Mouse (Mus musculus): Measurements from ENCODE around the gene Gpr135.

Gpr135 gene

DNA sequence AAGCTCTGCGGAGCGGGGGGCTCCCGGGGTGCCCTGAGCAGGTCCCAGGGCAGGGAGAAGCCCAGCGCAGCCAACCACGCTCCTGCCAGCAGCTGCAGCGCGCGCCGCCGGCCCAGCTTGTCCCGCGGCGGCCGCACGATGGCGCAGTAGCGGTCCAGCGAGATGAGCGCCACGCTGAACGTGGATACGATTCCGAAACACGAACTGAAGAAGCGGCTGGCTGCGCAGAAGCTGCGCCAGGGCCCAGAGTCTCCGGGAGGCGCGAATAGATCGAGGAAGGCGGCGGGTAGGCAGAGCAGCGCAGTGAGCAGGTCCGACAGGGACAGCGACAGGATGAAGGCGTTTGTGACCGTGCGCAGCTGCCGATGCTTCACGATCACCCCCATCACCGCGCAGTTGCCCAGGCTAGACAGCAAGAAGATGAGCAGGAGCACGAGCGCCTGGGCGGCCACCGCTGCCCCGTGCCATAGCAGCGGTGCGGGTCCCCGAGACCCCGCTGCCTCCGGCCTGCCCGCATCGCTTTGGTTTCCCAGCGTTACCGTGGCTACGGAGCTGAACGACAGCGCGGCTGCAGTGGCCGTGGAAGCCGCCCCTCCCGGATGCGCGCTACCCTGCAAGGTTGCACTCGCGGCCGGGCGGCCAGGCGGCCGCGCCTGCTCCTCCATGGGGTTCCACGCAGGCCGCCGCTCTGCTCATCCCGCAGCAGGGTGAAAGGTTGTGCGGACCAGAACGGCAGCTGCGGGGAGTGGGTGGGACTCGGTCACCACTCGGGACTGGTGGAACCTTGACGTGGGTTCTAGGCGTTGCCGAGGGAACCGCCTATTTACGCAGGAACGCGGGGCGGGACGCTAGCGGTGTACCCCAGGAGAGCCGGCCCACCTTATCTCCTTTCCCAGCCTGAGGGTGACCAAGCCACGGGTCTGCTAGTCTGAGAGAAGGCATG is at the start of gene Gpr135:
Gene Gpr135 (minus strand): TSS at position 799 of the 943 bp plus-strand sequence.
- DNase-seq = peak; percentile 85

DNA sequence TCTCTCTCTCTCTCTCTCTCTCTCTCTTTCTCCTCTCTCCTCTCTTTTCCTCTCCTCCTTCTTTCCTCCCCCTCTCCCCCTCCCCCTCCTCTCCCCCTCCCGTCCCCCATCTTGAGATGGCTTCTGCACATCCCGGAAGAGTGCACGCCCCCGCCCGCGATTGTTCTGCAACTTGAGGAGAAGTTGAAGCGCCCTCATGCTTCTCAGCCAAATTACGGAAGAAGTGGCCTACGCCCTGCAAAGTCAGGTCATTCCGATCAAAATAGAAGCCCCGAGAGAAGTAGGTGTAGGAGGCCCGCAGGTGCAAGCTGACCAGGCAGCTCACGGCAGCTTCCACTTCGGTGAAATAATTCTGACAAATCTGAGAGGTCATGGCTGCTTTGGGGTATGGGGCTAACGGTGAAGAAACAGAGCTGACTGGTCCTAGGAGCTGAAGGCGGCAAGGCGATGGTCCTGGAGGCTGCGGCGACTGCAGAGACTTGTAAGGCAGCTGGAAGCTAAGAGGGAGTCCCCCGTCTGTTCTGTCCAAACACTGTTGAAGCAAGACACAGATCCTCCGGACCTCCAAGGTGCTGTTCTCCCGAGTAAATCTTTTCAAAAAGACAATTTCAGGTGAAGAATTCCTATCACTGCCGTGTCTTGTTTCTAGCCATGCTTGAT is 44.9 kb upstream of the Gpr135 start:
- DNase-seq = no peak

DNA sequence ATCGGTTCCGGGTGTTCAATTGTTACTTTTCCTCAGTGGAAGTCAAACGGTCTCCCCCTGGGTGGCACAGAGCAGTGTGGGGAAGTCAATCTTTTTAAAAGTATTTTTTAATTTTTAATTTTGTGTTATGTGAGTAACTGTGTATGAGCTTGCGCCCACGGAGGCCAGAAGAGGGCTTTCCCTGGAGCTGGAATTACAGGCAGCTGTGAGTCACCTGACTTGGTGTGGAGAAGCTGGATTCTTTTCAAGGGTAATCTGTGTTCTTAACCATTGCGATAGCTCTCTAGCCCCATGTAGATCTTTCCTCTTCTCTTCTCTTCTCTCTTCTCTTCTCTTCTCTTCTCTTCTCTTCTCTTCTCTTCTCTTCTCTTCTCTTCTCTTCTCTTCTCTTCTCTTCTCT is 44.2 kb upstream of the Gpr135 start:
- no peak for DNase-seq

- peak; percentile 65 for DNase-seq
These were observed 33.8 kb upstream of the Gpr135 start for GRCm38 (mm10) chr12:72104525-72105281.

GRCm38 (mm10) chr12:72104027-72104426 is 33.1 kb upstream of the Gpr135 start:
- no peak for DNase-seq

- DNase-seq = no peak
These were observed 31.9 kb upstream of the Gpr135 start for GRCm38 (mm10) chr12:72102776-72103175.

GRCm38 (mm10) chr12:72096966-72097365 is 26.0 kb upstream of the Gpr135 start:
- DNase-seq = no peak

DNA sequence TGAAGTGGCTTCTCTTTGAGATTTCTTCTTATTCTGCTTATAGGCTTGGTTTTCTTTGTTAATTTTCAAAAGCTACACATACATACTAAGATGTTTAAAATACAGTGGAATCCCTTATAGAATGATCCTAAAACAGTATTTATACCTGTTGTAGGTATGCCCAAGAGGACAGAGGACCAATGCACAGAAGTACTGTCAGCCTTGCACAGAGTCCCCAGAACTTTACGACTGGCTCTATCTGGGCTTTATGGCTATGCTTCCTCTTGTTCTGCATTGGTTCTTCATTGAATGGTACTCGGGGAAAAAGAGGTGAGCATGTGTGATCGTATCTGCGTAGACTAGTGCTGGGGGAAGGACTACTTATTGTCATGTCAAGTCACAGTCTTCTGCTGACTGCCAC is 18.9 kb upstream of the Gpr135 start:
- DNase-seq = no peak

DNA sequence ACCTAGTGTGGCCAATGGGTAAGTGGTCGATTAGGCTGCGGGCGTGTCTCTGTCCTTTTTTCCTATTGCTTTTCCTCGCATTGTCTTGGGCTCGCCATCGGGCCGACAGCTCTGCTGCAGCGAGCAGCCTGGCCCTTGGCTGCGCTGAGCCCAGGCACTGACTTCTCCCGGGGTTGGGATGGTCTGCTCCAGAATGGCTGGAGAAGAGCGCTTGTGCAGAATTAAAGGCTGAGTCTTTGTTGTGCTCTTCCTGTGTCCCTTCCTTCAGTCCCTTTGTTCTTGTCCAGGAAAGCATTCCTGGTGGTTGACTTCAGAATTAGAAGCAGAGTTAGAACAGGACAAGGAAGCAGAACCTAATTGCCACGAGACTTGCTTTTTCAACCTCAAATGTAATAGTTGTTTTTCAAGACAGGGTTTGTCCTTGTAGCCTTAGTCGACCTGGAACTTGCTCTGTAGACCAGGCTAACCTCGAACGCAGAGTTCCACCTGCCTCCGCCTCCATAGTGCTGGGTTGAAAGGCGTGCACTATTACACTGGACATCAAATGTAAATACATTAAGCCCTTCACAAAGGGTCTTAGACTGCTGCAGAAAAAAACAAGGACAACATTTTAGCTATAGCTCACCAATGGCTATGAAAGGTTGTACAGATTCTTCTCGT is 15.4 kb upstream of the Gpr135 start:
- peak; percentile 28 for DNase-seq

DNA sequence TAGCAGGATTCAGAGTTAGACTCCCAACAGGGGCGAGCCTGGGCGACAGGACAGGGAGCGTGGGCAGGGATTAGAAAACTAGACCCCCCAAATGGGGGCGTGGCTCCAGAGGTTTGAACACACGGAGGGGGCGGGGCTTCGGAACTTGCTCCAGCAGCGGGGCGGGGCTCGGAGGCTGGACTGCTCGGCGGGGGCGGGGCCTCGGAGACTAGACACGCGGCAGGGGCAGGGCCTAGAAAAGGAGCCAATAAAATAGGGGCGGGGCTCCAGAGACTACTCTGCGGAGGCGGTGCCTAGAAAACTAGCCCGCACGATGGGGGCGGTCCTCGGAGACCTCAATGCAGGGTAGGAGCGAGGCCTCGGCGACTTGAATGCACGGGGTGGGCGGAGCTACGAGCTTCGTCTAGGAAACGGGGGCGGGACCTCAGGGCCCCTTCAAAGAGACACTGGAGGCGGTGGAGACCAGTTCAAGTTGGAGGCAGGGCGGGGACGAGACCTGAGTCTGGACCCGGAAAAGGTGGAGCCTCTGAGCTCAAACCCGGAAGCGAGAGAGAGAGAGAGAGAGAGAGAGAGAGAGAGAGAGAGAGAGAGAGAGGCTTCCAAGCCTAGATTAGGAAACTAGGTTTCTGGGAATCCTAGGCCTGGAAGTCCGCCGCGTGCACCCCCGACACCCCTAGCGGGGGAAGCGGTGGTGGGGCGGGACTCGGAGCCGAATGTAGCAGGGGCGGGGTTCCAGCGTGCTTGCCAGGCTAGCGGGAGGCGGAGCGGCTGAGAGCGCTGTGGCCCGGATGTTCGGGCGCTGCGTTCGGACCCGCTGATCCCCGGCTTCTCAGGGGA is 14.6 kb upstream of the Gpr135 start, which contains the start of the genes L3hypdh and Jkamp:
Gene L3hypdh (minus strand): TSS at position 111 of the 837 bp plus-strand sequence.
Gene Jkamp (plus strand): TSS at position 261 of the 837 bp plus-strand sequence.
- peak; percentile 98 for DNase-seq

GRCm38 (mm10) chr12:72085024-72085328 is 14.1 kb upstream of the Gpr135 start:
- no peak for DNase-seq

GRCm38 (mm10) chr12:72084261-72085023 is 13.5 kb upstream of the Gpr135 start:
- no peak for DNase-seq

DNA sequence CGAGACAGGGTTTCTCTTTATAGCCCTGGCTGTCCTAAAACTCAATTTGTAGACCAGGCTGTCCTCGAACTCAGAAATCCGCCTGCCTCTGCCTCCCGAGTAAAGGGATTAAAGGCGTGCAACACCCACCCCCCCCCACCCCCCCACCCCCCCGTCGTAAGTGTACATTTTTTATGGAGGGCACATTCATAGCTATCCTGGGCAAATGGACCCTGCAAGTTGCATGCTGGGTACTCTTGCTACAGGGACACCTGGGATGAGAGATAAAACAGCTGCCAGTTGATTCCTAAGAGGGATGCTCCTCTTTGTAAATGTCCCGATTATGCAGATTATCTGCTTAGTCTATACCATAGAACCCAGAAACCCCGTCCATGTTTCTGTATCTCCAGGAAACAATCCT is 12.3 kb upstream of the Gpr135 start:
- no peak for DNase-seq

GRCm38 (mm10) chr12:72082370-72082769 is 11.4 kb upstream of the Gpr135 start:
- DNase-seq = no peak

GRCm38 (mm10) chr12:72081961-72082360 is 11.0 kb upstream of the Gpr135 start:
- DNase-seq = no peak

DNA sequence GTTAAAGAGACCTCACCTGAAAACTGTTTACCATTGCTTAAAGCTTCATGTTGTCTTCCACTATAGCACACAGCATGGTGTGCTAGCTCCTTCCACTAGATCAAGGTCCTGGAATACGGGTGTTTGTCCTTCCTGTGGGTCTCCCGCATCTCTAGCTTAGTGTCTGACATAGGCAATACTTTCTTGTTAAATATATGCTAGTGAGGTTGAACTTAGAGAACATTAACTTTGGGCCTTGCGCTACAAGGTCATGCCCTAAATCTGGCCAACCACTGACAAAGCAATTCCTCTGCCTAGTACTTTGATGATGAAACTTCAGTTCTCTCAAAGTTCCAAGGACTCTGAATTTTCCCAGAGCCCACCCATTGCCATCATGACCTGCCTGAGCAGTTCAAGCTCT is 7.3 kb upstream of the Gpr135 start:
- DNase-seq = no peak

GRCm38 (mm10) chr12:72069626-72070326 is 1.1 kb downstream of the Gpr135 start:
- DNase-seq = no peak

DNA sequence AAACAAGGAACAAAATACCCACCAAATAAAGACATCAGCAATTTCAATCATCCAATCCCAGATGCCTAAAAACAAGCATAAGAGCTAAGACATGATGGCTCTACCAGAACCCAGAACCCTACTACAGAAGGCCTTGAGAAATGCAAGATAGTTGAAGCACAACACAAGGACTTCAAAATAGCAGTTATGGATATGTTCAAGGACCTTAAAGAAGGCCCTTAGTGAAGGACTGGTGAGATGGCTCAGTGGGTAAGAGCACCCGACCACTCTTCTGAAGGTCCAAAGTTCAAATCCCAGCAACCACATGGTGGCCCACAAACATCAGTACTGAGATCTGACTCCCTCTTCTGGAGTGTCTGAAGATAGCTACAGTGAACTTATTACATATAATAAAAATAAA is 13.1 kb downstream of the Gpr135 start:
- no peak for DNase-seq

GRCm38 (mm10) chr12:72053851-72054250 is 17.1 kb downstream of the Gpr135 start:
- no peak for DNase-seq

DNA sequence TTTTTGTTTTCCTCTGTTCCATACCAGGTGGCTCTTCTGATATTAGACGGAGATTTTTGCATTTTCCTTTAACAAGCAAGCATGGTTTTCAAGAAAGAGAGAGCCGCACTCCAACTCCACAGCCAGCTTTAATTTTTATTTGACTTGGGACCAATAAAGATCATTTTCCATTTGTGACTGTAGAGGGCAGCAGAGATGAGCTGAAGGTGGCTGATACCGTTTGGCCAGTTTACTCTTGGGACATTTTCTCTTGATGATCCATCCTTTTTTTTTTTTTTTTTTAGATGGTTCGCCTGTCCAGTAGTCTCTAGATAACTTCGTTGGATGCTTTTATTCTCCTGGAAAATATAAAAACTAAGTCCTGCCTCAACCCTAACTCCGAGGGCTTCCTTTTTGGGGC is 17.6 kb downstream of the Gpr135 start:
- DNase-seq = no peak
